Mouse (Mus musculus) bone marrow macrophage, adult 2 months (primary cell): Measurements from ENCODE around the gene March10.

Experiments used
- CTCF ChIP-seq: IDR thresholded peaks from 2 replicates; pipeline ENCODE4 v1.5.1; 2012; ENCODE audit warnings: low read depth, mild to moderate bottlenecking, low read length, moderate library complexity
- POLR2A ChIP-seq: IDR thresholded peaks from 2 replicates; pipeline ENCODE4 v1.6.1; 2012; ENCODE audit warnings: mild to moderate bottlenecking, low read depth, low read length, borderline replicate concordance

GRCm38 (mm10) chr11:105407846-105408441, 48.6 kb downstream of the March10 start:
- no peak for TF ChIP-seq POLR2A
- no peak for TF ChIP-seq CTCF
